Mouse (Mus musculus): ENCODE measurements around the gene Sgms2.

- no peak for TF ChIP-seq POLR2A (IDR thresholded peaks at IDR 0.05; ENCODE audit: control insufficient read depth, extremely low read depth, insufficient read depth, low read length, poor library complexity)
- no peak for TF ChIP-seq CTCF (IDR thresholded peaks at IDR 0.05; ENCODE audit: borderline replicate concordance, control insufficient read depth, extremely low read depth, insufficient read depth, low read length, poor library complexity)
Observed at GRCm38 (mm10) chr3:131348579-131348950, 142.6 kb downstream of the Sgms2 start.
